Mouse (Mus musculus) hindbrain, embryonic 15.5 days (tissue): ENCODE results near the gene Spred3. TPM values are rescaled to one million over a fixed set of nuclear protein-coding genes. Genes with fewer than 3 reads are reported as not detected.

Experiments used
- ATAC-seq: fragments of 200-750 bp; cut with Nextera tagmentation; 2 replicates; pipeline ENCODE4 v1.8.0; 2017; ENCODE audit warnings: low read depth, moderate number of reproducible peaks, moderate TSS enrichment; ENCODE audit not compliant: low FRiP score
- H3K27ac ChIP-seq: fragments of 300-500 bp; sonication (generic); replicated peaks from 2 replicates; pipeline ENCODE4 v1.5.1; 2015; ENCODE audit warnings: mild to moderate bottlenecking, inconsistent platforms
- H3K27me3 ChIP-seq: fragments of 300-500 bp; sonication (generic); 2 replicates; pipeline ENCODE4 v1.6.1; 2015; ENCODE audit warnings: control low read depth, inconsistent platforms
- H3K36me3 ChIP-seq: fragments of 300-500 bp; sonication (generic); 2 replicates; pipeline ENCODE4 v1.6.1; 2015; ENCODE audit warnings: control low read depth, inconsistent platforms
- H3K4me1 ChIP-seq: fragments of 300-500 bp; sonication (generic); replicated peaks from 2 replicates; pipeline ENCODE4 v1.6.1; 2015; ENCODE audit warnings: control low read depth, inconsistent platforms
- H3K4me2 ChIP-seq: fragments of 300-500 bp; sonication (generic); 2 replicates; pipeline ENCODE4 v1.6.1; 2015; ENCODE audit warnings: moderate library complexity, mild to moderate bottlenecking, inconsistent platforms
- H3K4me3 ChIP-seq: fragments of 300-500 bp; sonication (generic); 2 replicates; pipeline ENCODE4 v1.5.1; 2015; ENCODE audit warnings: mild to moderate bottlenecking, inconsistent platforms
- H3K9ac ChIP-seq: fragments of 300-500 bp; sonication (generic); 2 replicates; pipeline ENCODE4 v1.6.1; 2015; ENCODE audit warnings: inconsistent platforms
- H3K9me3 ChIP-seq: fragments of 300-500 bp; sonication (generic); 2 replicates; pipeline ENCODE4 v1.6.1; 2016; ENCODE audit warnings: control low read depth, inconsistent platforms
- WGBS: fragments of 180-500 bp; shearing (Covaris S2); methylation state at CpG from one replicate; pipeline ENCODE4 v1.1.7; 2015; 5-methylcytosine and 5-hydroxymethylcytosine counted together
- polyA plus RNA-seq: library from polyadenylated mRNA; unstranded; fragments of >200 nt; fragmentation: Nextera tagmentation; extraction: Ambion mirVana; gene quantifications from 2 replicates; pipeline ENCODE4 v1.2.1, GENCODE M21; 2015

The Spred3 gene
- polyA plus RNA-seq, 1 experiment from 2014 or later = 11.9 TPM

DNA sequence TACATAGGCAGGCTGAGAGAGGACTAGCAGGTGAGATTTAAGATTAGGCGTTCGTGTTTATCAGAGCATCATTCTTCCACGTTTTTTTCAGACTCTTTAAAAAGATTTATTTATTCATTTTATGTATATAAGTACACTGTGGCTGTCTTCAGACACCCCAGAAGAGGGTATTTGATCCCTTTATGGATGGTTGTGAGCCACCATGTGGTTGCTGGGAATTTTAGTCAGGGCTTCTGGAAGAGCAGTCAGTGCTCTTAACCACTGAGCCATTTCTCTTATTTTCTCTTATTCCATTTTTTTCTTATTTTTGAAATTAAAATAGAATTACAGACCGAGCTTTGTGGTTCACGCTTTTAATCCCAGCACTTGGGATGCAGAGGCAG is 10.6 kb upstream of the Spred3 start:
- no peaks in the 10 kb centered on the region for H3K9me3 ChIP-seq
- peak overlapping the region; percentile 82 for H3K4me3 ChIP-seq
- peaks cover 5% of the 10 kb centered on the region for H3K36me3 ChIP-seq
- 0 out of 2 replicates have a peak overlapping the region, but pooled peaks have one; percentile 17 for H3K9ac ChIP-seq
- H3K4me1 ChIP-seq = peaks cover 21% of the 10 kb centered on the region
- peak overlapping the region; percentile 78 for H3K27ac ChIP-seq
- ATAC-seq = peak; percentile 16; the same call in 1 of the 2 replicates
- peak overlapping the region; percentile 78 for H3K4me2 ChIP-seq
- WGBS = 41% methylated on average over 5 of the region's 5 CpGs
- H3K27me3 ChIP-seq = no peaks in the 10 kb centered on the region

DNA sequence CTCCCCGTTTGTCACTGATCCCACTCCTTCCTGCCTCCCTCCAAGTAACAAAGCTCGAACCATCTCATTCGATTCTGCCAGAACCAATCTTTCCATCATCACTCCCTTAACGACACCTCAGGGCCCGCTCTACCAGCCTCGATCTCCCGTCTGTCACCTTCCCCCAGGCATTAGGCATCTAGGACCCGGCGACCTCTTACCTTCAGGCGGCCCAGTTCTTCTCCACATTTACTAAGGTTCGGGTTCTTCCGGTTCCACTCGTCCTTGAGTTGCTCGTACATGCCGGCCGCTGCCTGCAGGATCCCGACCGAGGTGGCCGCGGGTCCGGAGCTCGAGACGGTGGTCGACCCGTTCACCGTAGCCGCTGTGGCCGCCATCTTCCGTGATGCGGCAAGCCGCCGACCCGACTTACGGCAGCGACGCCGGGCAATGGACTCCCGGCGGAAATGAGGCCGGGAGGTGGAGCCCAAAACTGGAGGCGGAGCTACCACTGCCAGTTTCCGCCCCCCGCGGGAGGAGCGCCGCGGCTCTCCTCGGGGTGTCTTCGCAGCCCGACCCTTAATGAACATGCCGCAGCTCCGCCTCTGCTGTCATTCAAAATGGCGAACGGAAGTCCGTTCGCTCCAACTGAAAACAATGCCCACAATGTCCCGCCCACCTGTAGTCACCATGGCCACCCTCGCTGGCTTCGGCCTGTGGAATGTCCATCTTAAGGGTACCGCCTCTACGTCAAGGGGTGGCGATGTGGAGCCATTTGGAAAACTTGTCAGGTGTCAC is 10.1 kb upstream of the Spred3 start, which contains the start of gene Psmd8:
Gene Psmd8, minus strand, starts transcription at position 625 of the 777 bp plus-strand sequence.
- peaks cover 11% of the 10 kb centered on the region for H3K36me3 ChIP-seq

DNA sequence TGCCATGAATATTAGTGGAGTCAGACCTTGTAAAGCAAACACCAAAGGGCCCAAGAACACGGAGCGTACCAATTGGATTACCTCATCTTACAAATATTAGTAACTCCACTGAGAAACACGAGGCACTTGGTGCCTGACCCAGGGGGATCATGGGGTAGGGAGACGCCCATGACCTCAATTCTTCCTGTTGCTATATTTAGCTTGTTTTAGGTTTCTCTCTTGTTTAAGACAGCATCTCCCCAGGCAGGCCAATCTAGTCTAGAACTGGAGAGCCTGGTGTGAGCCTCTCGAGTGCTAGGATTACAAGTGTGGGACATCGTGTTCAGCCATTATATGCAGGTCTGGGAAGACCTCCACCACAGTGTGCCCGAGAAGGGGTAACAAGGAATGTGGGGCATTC is 9.1 kb upstream of the Spred3 start:
- Histone ChIP-seq H3K4me1 (peaks cover 21% of the 10 kb centered on the region), H3K27ac (no peak overlapping the region), H3K4me2 (peak overlapping the region; percentile 78), H3K9ac (peak overlapping the region; percentile 83), H3K9me3 (no peaks in the 10 kb centered on the region), H3K36me3 (peaks cover 20% of the 10 kb centered on the region), H3K4me3 (peak overlapping the region; percentile 82), H3K27me3 (peaks cover 8% of the 10 kb centered on the region)
- ATAC-seq = no peak
- 63% methylated on average over 7 of the region's 7 CpGs for WGBS

More for the DNA sequence above, 10.1 kb upstream of the Spred3 start, which contains the start of gene Psmd8:
- Histone ChIP-seq H3K27ac (peak within 1 kb of the TSS; percentile 78), H3K9me3 (no peaks in the 10 kb centered on the region), H3K4me2 (peak within 1 kb of the TSS; percentile 78), H3K4me3 (peak within 1 kb of the TSS; percentile 82), H3K27me3 (no peaks in the 10 kb centered on the region), H3K9ac (peak within 1 kb of the TSS; percentile 83), H3K4me1 (peaks cover 21% of the 10 kb centered on the region)
- under 1% methylated on average over 62 of the region's 62 CpGs for WGBS
- ATAC-seq = peak; percentile 95

- Histone ChIP-seq H3K4me1 (peaks cover 21% of the 10 kb centered on the region), H3K4me3 (no peak overlapping the region), H3K4me2 (peak overlapping the region; percentile 78; the same call in 1 of the 2 replicates)
Measured at GRCm38 (mm10) chr7:29178106-29178505, 7.9 kb upstream of the Spred3 start.

DNA sequence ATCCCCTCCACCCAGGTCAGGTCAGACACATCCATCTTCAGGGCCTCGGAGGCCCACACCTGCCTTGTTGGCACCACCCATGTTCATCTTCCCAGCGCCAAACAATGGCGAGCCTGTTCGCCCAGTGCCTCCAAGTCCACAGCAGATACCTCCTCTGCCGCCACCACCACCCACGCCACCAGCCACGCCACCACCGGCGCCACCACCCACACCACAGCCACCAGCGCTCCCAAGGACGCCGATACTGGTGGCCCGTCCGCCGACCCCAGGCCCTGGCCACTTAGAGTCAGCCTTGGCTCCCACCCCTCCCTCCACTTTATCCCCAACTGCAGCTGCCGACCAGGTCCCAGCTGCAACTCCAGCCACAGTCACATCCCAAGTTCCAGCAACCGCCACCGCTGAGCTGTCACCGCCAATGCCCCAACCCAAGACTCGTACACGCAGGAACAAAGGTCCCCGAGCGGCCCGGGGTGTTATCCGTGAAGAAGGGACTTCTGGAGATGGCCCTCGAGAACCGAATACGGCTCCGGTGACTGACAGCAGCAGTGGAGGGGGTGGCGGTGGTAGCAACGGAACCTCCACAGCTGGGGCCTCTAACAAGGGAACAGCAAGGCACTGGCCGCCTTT is 2.3 kb upstream of the Spred3 start:
- H3K27ac ChIP-seq = no peak overlapping the region
- H3K27me3 ChIP-seq = peaks cover 42% of the 10 kb centered on the region
- 28% methylated on average over 29 of the region's 32 CpGs for WGBS
- peaks cover 30% of the 10 kb centered on the region for H3K4me1 ChIP-seq
- no peak overlapping the region for H3K4me2 ChIP-seq
- no peak for ATAC-seq
- H3K9ac ChIP-seq = no peak overlapping the region
- no peaks in the 10 kb centered on the region for H3K9me3 ChIP-seq
- H3K36me3 ChIP-seq = peaks cover 39% of the 10 kb centered on the region
- no peak overlapping the region for H3K4me3 ChIP-seq

More at GRCm38 (mm10) chr7:29178106-29178505, 7.9 kb upstream of the Spred3 start:
- Histone ChIP-seq H3K27ac (no peak overlapping the region), H3K9ac (no peak overlapping the region), H3K36me3 (peaks cover 32% of the 10 kb centered on the region), H3K9me3 (no peaks in the 10 kb centered on the region), H3K27me3 (peaks cover 20% of the 10 kb centered on the region)
- 89% methylated on average over 4 of the region's 4 CpGs for WGBS
- ATAC-seq = no peak

GRCm38 (mm10) chr7:29171562-29172097 is 1.4 kb upstream of the Spred3 start:
- peak overlapping the region; percentile 20; the same call in 1 of the 2 replicates for H3K9ac ChIP-seq

DNA sequence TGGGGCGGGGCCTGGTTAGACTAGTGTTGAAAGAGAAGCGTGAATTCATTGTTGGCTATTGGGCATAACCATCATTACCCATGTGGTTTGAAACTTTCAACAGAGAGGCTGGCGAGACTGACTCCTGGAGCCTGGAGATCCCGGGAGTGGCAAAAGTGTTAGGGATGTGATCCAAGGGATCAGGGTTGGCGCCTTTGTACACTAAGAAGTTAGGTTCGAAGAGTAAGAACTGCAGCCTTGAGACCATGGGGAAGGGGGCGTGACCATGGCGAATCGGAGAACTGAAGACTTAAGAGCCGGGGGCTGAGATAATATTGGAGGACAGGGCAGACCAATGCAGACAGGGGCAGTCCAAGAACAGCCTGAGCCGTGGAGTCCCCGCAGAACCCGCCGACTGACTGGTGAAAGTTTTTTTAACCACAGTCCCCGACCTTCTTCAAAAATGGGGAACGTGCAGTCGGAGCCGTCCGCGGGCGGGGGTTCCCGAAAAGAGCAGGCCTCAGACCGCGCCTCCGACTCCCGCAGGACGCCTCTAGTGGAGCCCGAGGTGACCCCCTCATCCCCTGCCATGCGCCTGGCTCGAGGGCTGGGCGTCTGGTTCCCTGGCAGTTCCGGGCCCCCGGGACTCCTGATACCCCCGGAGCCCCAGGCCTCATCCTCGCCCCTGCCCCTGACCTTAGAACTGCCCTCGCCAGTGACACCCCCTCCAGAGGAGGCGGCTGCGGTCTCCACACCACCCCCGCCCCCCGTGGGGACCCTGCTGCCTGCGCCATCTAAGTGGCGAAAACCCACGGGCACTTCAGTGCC is 747 bp upstream of the Spred3 start:
- ATAC-seq = no peak
- WGBS = under 1% methylated on average over 43 of the region's 43 CpGs
- no peaks in the 10 kb centered on the region for H3K9me3 ChIP-seq
- peak overlapping the region; percentile 20; the same call in 1 of the 2 replicates for H3K9ac ChIP-seq
- peak overlapping the region; percentile 65 for H3K4me2 ChIP-seq
- peaks cover 35% of the 10 kb centered on the region for H3K36me3 ChIP-seq
- peaks cover 42% of the 10 kb centered on the region for H3K27me3 ChIP-seq
- peaks cover 34% of the 10 kb centered on the region for H3K4me1 ChIP-seq
- H3K4me3 ChIP-seq = peak overlapping the region; percentile 81
- H3K27ac ChIP-seq = no peak overlapping the region

More at GRCm38 (mm10) chr7:29171562-29172097, 1.4 kb upstream of the Spred3 start:
- 6% methylated on average over 34 of the region's 34 CpGs for WGBS
- H3K4me3 ChIP-seq = peak overlapping the region; percentile 81
- H3K27me3 ChIP-seq = peaks cover 42% of the 10 kb centered on the region
- no peaks in the 10 kb centered on the region for H3K9me3 ChIP-seq
- H3K27ac ChIP-seq = no peak overlapping the region
- peaks cover 34% of the 10 kb centered on the region for H3K4me1 ChIP-seq
- peak overlapping the region; percentile 65 for H3K4me2 ChIP-seq
- peaks cover 39% of the 10 kb centered on the region for H3K36me3 ChIP-seq
- ATAC-seq = no peak

DNA sequence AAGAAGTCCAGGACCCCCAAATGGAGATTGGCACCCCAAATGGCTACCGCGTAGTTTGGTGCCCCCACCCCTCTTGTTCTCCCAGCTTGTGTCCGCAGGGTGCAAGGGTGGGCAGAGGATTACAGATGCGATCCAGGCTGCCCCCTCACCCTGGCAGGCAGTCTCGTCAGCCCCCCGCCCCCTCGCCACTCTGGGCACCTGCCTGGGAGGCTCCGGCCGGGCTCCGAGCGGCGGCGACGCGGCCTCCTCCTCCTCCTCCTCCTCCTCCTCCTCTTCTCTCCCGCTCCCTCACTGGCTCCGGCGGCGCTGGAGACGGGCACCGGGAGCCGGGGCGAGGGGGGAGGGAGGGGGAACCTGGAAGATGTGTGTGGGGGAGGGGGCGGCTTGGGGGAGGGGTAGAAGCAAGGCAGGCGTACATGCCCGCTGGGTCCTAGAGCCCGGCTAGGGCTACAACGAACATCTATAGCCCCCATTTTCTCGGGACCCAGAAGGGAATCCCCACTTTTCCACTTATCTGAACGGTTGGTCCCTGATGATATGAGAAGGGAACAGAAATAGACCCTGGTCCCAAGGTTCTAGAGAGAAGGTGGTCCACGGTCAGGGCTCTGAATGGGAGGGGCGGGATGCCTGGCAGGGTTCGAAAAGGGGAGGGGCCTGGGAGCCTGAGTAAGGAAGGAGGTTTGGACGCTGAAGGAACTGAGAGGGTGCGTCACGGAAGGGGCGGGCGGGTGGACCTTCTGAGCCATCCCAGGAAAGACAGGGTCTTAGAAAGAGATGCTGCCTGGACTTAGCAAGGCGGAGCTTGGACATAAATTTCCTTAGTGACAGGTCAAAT is 763 bp downstream of the Spred3 start:
- under 1% methylated on average over 30 of the region's 39 CpGs for WGBS
- peaks cover 35% of the 10 kb centered on the region for H3K27me3 ChIP-seq
- ATAC-seq = peak; percentile 86

GRCm38 (mm10) chr7:29168791-29169230 is 1.4 kb downstream of the Spred3 start:
- Histone ChIP-seq H3K9me3 (no peaks in the 10 kb centered on the region), H3K4me1 (peaks cover 34% of the 10 kb centered on the region), H3K9ac (peak overlapping the region; percentile 68), H3K4me3 (peak overlapping the region; percentile 81), H3K36me3 (peaks cover 20% of the 10 kb centered on the region), H3K4me2 (peak overlapping the region; percentile 65), H3K27me3 (peaks cover 29% of the 10 kb centered on the region), H3K27ac (peak overlapping the region; percentile 91)
- under 1% methylated on average over 14 of the region's 14 CpGs for WGBS
- peak; percentile 20; the same call in 1 of the 2 replicates for ATAC-seq

More for the DNA sequence above, 763 bp downstream of the Spred3 start:
- Histone ChIP-seq H3K36me3 (peaks cover 25% of the 10 kb centered on the region), H3K9ac (peak overlapping the region; percentile 68), H3K27ac (peak overlapping the region; percentile 91), H3K4me2 (peak overlapping the region; percentile 65), H3K4me1 (peaks cover 34% of the 10 kb centered on the region), H3K4me3 (peak overlapping the region; percentile 81), H3K9me3 (no peaks in the 10 kb centered on the region)

DNA sequence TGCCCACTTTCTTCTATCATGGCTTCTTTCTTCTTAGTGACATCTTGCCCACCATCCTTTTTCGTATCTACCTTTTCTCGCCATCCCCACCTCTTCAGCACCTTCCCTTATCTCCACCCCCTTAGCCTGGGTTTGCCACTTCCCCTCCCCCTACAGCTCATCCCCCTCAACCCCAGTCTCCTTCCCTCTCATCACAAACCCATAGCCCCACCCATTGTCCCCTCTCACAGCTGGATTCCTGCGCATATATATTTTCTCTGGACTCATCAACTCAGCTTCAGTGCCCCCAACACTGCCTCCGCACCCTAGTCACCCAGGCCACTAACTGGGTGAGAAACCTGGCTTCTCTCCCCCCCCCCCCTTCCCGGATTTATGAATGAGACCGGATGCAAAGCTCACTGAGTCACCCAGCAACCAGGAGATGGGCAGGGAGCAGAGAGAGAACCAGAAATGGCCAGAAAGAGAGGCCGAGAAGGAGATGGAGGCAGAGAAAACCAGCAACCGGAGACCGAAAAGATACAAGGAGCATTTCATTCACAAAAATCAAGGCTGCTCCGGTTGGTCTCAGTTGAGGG is 2.0 kb downstream of the Spred3 start:
- H3K36me3 ChIP-seq = peaks cover 14% of the 10 kb centered on the region
- H3K27ac ChIP-seq = peak overlapping the region; percentile 91
- H3K4me2 ChIP-seq = peak overlapping the region; percentile 65
- peak overlapping the region; percentile 68 for H3K9ac ChIP-seq
- H3K4me3 ChIP-seq = peak overlapping the region; percentile 81
- H3K9me3 ChIP-seq = no peaks in the 10 kb centered on the region
- peaks cover 34% of the 10 kb centered on the region for H3K4me1 ChIP-seq
- peaks cover 23% of the 10 kb centered on the region for H3K27me3 ChIP-seq
- no peak for ATAC-seq
- WGBS = 1% methylated on average over 10 of the region's 10 CpGs
